Mouse (Mus musculus) kidney, adult 8-10 months (tissue): ENCODE measurements around the gene Il23a.
A peak's percentile ranks its signal among the peaks of the same experiment; 100 is the strongest.
"Not testable (repeated sequence)": the region's sequence is repeated elsewhere in the genome, so short reads cannot be mapped to it uniquely, and the experiment has no call there.

ENCODE experiments used
- DNase-seq, 2 experiments: peaks; one replicate each; pipeline ENCODE4 v3.0.0; 2022

Gene Il23a

DNA sequence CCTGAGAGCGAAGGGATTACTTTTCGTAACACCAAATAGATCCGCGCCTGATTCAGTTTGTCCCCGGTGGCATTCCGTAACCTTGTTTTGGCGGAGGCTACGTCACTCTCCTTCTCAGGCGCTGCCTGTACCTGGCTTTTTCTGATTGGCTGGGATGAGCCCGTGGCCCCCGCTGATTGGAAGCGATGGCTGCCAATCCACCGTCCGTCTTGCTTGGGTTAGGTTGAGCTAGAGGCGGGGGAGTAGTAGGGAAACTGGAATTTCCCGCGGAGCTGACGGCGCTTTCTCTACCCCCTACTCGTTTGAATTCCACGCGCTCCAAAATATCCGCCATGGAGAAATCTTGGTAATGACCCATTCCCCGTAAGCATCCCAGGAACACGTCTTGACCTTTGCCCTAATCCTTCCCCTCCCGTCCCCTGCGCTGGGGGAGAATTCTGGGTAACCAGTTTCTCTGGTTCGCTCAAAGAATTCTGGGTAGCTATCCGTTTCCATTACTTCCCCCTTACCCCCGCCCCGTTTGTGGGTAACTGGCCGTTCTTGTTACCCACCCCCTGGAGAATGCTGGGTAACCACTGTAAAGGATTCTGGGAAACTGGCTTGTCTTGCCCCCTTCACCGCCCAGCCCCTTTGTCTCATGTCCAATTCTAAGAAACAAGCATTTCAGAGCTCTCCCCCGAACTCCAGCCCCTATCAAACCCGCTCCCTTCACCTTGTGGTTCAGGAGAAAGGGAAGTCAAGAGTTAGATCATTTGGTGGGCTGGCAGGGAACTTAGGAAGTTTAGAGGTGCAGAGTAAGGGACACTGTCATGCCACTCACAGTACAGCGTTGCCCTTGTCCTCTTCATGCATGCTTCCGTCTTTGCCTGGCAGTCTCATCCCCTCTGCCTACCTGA, 4.8 kb upstream of the Il23a start, which contains the start of gene Pan2:
Pan2 (plus strand) TSS at position 210 of the 896 bp plus-strand sequence.
- peak; percentile 100 for DNase-seq

GRCm38 (mm10) chr10:128302785-128303125, 4.2 kb upstream of the Il23a start:
- DNase-seq = no peak

- DNase-seq = no peak
Observed at GRCm38 (mm10) chr10:128302357-128302756, 3.8 kb upstream of the Il23a start.

- DNase-seq = no peak
Observed at GRCm38 (mm10) chr10:128298243-128298642, 309 bp downstream of the Il23a start.

- no peak for DNase-seq
Observed at GRCm38 (mm10) chr10:128297622-128298021, 930 bp downstream of the Il23a start.

DNA sequence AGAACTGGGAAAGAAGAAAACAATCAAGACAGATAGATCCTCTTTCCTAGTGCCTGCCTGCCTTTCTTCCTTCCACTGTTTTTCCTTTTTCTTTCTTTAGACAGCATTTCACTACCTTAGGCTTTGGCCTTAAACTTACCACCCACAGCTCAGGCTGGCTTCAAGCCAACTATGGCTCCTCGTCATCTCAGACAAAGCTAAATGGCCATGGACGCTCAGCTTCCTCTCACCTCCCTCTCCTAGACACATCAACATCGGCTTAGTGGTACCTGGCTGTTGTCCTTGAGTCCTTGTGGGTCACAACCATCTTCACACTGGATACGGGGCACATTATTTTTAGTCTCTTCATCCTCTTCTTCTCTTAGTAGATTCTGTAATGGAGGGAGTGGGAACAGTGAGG, 1.3 kb downstream of the Il23a start:
- DNase-seq = no peak

DNA sequence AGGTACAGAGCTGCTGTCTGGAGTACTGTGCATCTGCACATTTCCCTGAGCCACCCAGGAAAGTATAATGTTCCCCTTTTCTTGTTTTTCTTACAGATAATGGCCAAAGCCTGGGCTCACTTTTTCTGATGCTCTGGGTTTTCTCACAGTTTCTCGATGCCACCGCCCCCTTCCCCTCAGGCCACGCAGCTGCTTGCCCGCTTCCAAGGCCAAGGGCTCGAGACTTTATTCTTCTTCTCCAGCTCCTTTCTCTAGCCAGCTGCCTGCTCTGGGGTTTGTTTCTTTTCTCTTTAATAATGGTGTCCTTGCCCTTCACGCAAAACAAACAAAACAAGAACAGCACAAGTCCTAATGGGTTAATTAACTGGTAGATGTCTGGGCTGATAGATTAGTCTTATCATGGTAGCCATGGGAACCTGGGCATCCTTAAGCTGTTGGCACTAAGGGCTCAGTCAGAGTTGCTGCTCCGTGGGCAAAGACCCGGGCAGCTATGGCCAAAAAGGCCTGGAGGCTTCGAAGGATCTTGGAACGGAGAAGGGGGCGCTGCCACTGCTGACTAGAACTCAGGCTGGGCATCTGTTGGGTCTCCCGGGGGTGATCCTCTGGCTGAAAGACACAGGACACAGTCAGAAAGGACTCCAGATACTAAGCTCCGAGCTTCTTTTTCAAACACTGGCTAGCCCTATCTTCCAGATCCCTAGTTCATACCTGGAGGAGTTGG, 2.0 kb downstream of the Il23a start:
- no peak for DNase-seq

GRCm38 (mm10) chr10:128290594-128290993, 8.0 kb downstream of the Il23a start:
- DNase-seq = not testable (repeated sequence)

DNA sequence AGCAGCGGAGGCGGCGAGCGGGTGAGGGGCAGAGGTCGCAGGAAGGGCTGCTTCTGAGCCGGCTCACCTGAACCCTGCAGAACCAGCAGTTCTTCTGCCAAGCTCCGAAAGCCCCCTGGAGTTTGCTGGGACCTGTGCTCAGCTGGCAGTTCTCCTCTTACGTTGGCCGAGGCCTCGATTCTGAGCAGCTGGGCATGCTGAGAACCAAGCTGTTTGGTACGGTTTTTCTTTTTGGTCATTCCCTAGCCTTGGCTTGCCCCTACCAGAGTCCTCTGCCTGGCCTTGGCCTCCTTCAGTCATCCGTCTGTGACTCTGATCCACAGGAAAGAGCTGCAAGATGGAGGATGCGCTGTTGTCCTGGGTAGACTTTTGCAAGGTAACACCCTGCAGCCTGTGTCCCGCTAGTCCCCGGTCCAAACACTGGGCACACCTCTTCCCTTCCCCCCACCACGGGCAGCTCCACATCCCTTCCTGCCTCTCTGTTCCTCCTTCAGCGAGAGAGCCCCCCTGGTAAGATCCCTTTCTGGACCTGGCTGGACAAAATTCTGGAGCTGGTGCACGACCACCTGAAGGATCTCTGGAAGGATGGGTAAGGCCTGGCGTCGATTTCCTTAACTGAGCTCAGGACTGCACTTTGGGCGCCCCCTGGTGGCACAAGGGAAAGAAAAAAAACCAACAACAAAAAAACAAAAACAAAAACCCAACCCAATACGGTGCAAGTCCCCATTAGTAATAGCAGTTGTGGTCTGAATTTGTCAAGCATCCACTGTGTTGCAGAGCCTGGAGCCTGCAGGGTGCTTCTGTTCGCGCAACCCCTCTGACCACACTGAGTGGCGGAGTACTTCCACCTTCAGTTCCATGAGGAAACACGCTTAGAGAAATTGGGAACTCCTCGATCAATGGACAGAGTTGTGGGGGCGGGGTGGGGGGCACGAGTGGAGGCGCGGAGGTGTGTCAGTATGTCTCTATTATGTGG, 14.7 kb downstream of the Il23a start:
- peak in 1 of 2 experiments; percentile 70 for DNase-seq

- DNase-seq = peak in 1 of 2 experiments; percentile 34
Observed at GRCm38 (mm10) chr10:128282886-128283450, 15.6 kb downstream of the Il23a start.

DNA sequence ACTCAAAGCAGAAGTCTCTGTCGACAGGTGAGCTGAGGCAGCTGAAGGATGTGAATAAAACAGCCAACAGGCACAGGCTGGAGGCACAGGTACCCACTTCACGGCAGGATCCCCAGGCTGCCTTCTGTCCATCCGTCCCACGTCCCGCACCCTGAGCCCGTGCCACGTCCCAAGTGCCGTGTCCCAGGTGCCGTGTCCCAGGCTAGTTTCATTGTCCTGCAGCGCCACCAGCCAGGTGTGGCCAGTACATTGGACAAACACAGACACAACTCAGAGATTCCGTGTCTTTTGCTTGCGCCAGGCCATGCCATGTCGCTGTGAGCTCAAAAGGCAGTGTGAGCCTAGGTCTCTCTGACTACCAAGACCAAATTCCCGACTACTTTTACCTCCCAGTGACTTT, 16.9 kb downstream of the Il23a start:
- DNase-seq = no peak

DNA sequence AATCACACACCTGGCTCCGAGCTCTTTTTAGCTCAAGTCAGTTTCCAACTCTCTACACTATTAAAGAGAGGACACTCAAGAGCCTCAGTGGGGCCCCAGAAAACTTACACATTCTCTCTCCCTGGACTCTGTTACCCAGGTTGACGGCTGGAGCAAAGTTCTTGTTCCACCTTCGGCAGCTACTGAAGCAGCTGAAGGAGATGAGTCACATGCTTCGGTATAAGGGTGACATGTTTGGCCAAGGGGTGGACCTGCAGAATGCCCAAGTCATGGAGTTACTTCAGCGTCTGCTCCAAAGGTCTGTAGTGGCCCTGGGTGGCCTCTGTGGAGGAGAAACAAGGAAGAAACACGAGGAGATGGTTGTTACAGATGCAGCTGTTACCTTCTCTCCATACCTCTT, 17.6 kb downstream of the Il23a start:
- DNase-seq = peak; percentile 34 to 60

DNA sequence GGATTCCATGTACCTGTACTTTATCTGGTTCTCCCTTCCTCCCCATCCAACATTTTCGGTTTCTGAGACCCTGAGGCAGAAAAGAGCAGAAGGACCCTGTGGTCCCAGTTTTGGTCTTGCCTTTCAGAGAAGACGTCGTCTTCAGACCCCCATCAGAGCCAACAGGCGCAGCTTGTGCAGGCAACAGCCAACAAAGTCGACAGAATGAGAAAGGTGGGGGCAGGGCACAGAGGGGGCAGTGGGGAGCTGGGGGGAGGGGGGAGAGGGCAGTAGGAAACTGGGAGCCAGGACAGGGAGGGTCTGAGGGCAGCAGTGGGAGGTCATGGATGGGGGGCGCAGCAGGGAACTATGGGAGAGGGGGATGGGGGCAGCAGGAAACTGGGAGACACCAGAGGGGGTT, 20.4 kb downstream of the Il23a start:
- no peak for DNase-seq

GRCm38 (mm10) chr10:128275374-128275773, 23.2 kb downstream of the Il23a start:
- not testable (repeated sequence) for DNase-seq

- not testable (repeated sequence) for DNase-seq
Observed at GRCm38 (mm10) chr10:128272819-128273439, 25.6 kb downstream of the Il23a start.

DNA sequence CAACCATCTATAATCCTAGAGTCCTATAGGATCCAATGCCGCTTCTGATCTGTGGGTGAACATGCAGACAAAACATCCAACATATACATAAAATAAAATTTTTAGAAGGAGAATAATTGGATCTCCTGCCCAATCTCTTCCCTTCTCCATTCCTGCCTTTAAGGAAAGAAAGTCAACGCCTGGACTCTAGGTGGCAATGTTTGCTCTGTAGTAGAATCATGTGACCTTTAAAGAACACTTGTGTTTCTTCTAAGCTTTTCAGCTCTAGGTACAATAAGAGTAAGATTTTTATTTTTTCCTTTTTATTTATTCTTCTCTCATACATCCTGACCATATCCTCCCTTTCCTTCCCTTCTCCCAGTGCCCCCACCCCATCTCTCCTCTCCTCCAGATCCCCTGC, 26.7 kb downstream of the Il23a start:
- DNase-seq = peak in 1 of 2 experiments; percentile 33

DNA sequence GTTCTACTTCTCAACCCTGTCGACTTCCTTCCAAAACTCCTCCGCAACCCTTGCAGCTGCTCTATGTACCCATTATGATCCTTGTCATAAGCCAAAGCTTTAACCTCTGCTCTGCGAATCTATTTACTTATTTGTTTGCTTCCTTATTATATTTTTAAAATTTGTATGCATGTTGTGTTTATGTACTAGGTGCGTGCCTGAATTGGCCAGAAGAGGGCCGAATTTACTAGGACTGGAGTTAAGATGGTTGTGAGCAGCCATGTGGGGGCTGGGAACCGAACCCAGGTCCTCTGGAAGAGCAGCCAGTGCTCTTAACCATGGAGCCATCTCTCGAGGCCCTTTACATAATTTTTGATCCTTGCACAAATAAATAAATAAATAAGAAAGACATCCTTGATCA, 27.7 kb downstream of the Il23a start:
- peak in 1 of 2 experiments; percentile 15 for DNase-seq

GRCm38 (mm10) chr10:128270287-128270841, 28.2 kb downstream of the Il23a start, which contains the start of gene Stat2:
TSS of gene Stat2 (plus strand) at chr10:128270559.
- peak; percentile 99 for DNase-seq

- no peak for DNase-seq
Observed at GRCm38 (mm10) chr10:128269206-128269910, 29.2 kb downstream of the Il23a start.

- no peak for DNase-seq
Observed at GRCm38 (mm10) chr10:128268371-128268770, 30.2 kb downstream of the Il23a start, which contains the start of gene Apof. TSS of gene Apof (plus strand) at chr10:128268671.
